Comparison of ENCODE assay signal across 8 mouse cellular contexts in the genomic region with DNA sequence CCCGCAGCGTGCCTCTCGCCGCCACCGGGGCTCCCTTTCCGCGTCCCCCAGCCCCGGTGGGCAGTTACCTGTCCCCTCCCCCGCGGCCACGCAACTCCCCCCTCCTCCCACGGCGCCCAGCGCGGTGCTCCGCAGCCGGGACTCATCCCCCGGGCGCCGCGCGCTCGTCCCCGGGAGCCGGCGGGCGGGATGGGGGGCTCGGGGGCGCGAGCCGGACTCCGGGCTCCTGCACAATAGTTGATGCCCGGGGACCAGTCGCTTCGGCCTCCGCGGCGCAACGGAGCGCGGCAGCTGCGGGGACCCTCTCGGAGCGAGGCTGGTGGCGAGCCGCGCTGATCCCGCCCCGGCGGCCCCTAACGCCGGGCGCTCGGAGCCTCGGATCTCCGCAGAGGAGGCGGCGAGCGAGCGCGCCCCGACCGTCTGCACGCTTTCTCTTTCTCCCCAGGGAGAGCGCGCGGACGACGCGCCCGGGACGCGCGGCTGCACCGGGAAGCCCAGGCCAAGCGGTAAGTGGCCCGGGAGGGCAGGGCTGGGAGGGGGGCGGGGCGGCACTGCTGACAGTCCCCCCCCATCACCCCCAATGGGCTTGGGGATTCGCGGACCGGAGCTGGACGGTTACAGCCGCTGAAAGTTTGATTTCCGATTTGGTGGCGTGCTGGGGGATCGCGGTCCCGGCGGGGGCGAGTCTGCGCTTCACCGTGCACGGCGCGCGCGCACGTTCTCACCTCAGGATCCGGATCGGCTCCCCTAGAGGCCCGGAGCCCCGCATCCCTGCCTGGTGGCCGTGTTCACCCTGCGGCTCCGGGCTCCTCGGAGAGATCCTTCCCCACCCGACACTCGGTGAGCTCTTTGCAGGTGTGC. TPM values are rescaled to one million over a fixed set of nuclear protein-coding genes. Genes with fewer than 3 reads are reported as not detected.
DNase-seq lines count a peak whose midpoint lies in the region; ATAC-seq and TF ChIP-seq lines count a peak whose summit lies in the region.

No protein-coding gene starts in this region.

- peak overlapping the region; percentile 89 for H3K27ac ChIP-seq in embryonic fibroblast, embryonic 13.5 days (ENCODE audit: insufficient read depth, low read length)
- H3K27ac ChIP-seq in heart, embryonic 14.5 days (replicated peaks in 1 of 2; ENCODE audit: control insufficient read depth in 1 of 2, insufficient read depth in 1 of 2, low read depth in 2 of 2, low read length in 2 of 2), result peak overlapping the region; percentile 92 to 93
- H3K27ac ChIP-seq in liver, embryonic 11.5 days (ENCODE audit: low read depth, low read length), result peak overlapping the region; percentile 90

- no peak for TF ChIP-seq CTCF in embryonic fibroblast, embryonic 13.5 days (IDR thresholded peaks at IDR 0.05; ENCODE audit: borderline replicate concordance, insufficient read depth, low read length)

- H3ac ChIP-seq in myocyte (ENCODE audit: control insufficient read depth, insufficient read length), result peak overlapping the region; percentile 88

- no peaks in the 10 kb centered on the region; the same call in 1 of the 2 replicates for H3K4me1 ChIP-seq in embryonic fibroblast, embryonic 13.5 days (ENCODE audit: control insufficient read depth, insufficient read depth, low read length)
- H3K4me1 ChIP-seq in heart, embryonic 14.5 days (ENCODE audit: control insufficient read depth in 2 of 2, insufficient read depth in 2 of 2, low read length in 2 of 2), result peaks cover 4 to 23% of the 10 kb centered on the region in 2 experiments
- H3K4me1 ChIP-seq in liver, embryonic 11.5 days (replicated peaks; ENCODE audit: control insufficient read depth, insufficient read depth, low read length), result peaks cover 30% of the 10 kb centered on the region

- H3K9ac ChIP-seq in heart, embryonic 14.5 days (ENCODE audit: low read length), result peak overlapping the region; percentile 96
- peak overlapping the region; percentile 88 for H3K9ac ChIP-seq in liver, embryonic 11.5 days (ENCODE audit: low read depth, low read length)

- DNase-seq in A20 (ENCODE audit: low read depth, low spot score), result peak; percentile 86
- DNase-seq in adrenal gland, postnatal 4 days (ENCODE audit: low spot score in 2 of 2), result peak; percentile 43 to 46
- DNase-seq in kidney, postnatal 10 days, result peak; percentile 83
- peak; percentile 76 for DNase-seq in liver, embryonic 11.5 days (ENCODE audit: low spot score)
- DNase-seq in splenic B cell, adult 2 months (ENCODE audit: low read depth, low spot score), result peak; percentile 65

- H3K4me2 ChIP-seq in heart, embryonic 14.5 days (ENCODE audit: low read length), result peak overlapping the region; percentile 68
- H3K4me2 ChIP-seq in liver, embryonic 11.5 days, result peak overlapping the region; percentile 94
- peak overlapping the region; percentile 89 for H3K4me2 ChIP-seq in myocyte (ENCODE audit: low read depth)

- no peaks in the 10 kb centered on the region for H3K36me3 ChIP-seq in heart, embryonic 14.5 days (ENCODE audit: control insufficient read depth, insufficient read depth, low read length)
- no peaks in the 10 kb centered on the region for H3K36me3 ChIP-seq in liver, embryonic 11.5 days (ENCODE audit: control insufficient read depth, insufficient read depth, low read length)
- H3K36me3 ChIP-seq in myocyte (ENCODE audit: control insufficient read depth, insufficient read depth), result no peaks in the 10 kb centered on the region
- no peaks in the 10 kb centered on the region for H3K36me3 ChIP-seq in splenic B cell, adult 2 months (ENCODE audit: control insufficient read depth, insufficient read depth, low read length, poor library complexity, severe bottlenecking)

- under 1% methylated on average over 106 of the region's 109 CpGs for WGBS in heart, embryonic 14.5 days
- under 1% methylated on average over 100 of the region's 109 CpGs for WGBS in liver, embryonic 11.5 days

- H3K4me3 ChIP-seq in embryonic fibroblast, embryonic 13.5 days (ENCODE audit: insufficient read depth, low read length), result peak overlapping the region; percentile 96
- H3K4me3 ChIP-seq in heart, embryonic 14.5 days (ENCODE audit: control insufficient read depth in 1 of 2, insufficient read depth in 1 of 2, low read depth in 1 of 2, low read length in 2 of 2), result peak overlapping the region; percentile 69 to 95
- H3K4me3 ChIP-seq in liver, embryonic 11.5 days (ENCODE audit: low read depth, low read length), result peak overlapping the region; percentile 95
- H3K4me3 ChIP-seq in myocyte, result peak overlapping the region; percentile 63

- peak; percentile 73 for ATAC-seq in heart, embryonic 14.5 days (ENCODE audit: insufficient number of reproducible peaks, insufficient read depth, low FRiP score, low read depth)
- peak; percentile 75 for ATAC-seq in liver, embryonic 11.5 days (replicated peaks; ENCODE audit: low FRiP score)

- H3K79me2 ChIP-seq in myocyte (ENCODE audit: control insufficient read depth, insufficient read depth), result peaks cover 37% of the 10 kb centered on the region

- H3K9me3 ChIP-seq in heart, embryonic 14.5 days (ENCODE audit: control insufficient read depth, low read length), result no peaks in the 10 kb centered on the region
- no peaks in the 10 kb centered on the region for H3K9me3 ChIP-seq in liver, embryonic 11.5 days (ENCODE audit: control insufficient read depth, low read length)

- H3K27me3 ChIP-seq in heart, embryonic 14.5 days (ENCODE audit: control insufficient read depth, insufficient read depth, low read length), result no peaks in the 10 kb centered on the region
- no peaks in the 10 kb centered on the region for H3K27me3 ChIP-seq in liver, embryonic 11.5 days (replicated peaks; ENCODE audit: control insufficient read depth, insufficient read depth, low read length)
- H3K27me3 ChIP-seq in myocyte (ENCODE audit: control insufficient read depth, insufficient read depth, insufficient read length), result no peaks in the 10 kb centered on the region
- no peaks in the 10 kb centered on the region for H3K27me3 ChIP-seq in splenic B cell, adult 2 months (ENCODE audit: control insufficient read depth, insufficient read depth, low read length, poor library complexity, severe bottlenecking)

- peak; percentile 49 for TF ChIP-seq POLR2A in embryonic fibroblast, embryonic 13.5 days (IDR thresholded peaks at IDR 0.05; ENCODE audit: low read depth, low read length)
- TF ChIP-seq POLR2A in myocyte (IDR thresholded peaks at IDR 0.05; ENCODE audit: insufficient read length, low read depth), result peak; percentile 55

TF ChIP-seq in myocyte, 11 proteins besides CTCF, POLR2A, EP300 and RAD21:
- TF ChIP-seq POLR2AphosphoS2 (IDR thresholded peaks at IDR 0.05; ENCODE audit: insufficient read length, low read depth), result no peak
- no peak for TF ChIP-seq SRF (IDR thresholded peaks at IDR 0.05; ENCODE audit: control insufficient read depth, insufficient read length, low read depth)
- no peak for TF ChIP-seq TCF12 (IDR thresholded peaks at IDR 0.05; ENCODE audit: insufficient read depth, poor library complexity, severe bottlenecking)
- TF ChIP-seq MYOG (IDR thresholded peaks at IDR 0.05; ENCODE audit: control insufficient read depth in 1 of 3, insufficient read depth in 1 of 3, insufficient read length in 2 of 3, low read depth in 2 of 3), result no peak
- TF ChIP-seq TCF3 (IDR thresholded peaks at IDR 0.05; ENCODE audit: insufficient read length, low read depth), result no peak
- no peak for TF ChIP-seq MAX (IDR thresholded peaks at IDR 0.05; ENCODE audit: low read depth)
- no peak for TF ChIP-seq USF1 (IDR thresholded peaks at IDR 0.05; ENCODE audit: low read depth)
- TF ChIP-seq CEBPB (IDR thresholded peaks at IDR 0.05; ENCODE audit: insufficient read depth, poor library complexity, severe bottlenecking), result no peak
- TF ChIP-seq MYOD1 (IDR thresholded peaks at IDR 0.05; ENCODE audit: control insufficient read depth in 1 of 3, insufficient read length in 2 of 3, low read depth in 2 of 3), result no peak
- no peak for TF ChIP-seq REST (IDR thresholded peaks at IDR 0.05; ENCODE audit: insufficient read depth, insufficient read length)
- TF ChIP-seq E2F4 (IDR thresholded peaks at IDR 0.05; ENCODE audit: insufficient read depth), result no peak
TF ChIP-seq in myocyte: peak in this region for 0.

RNA-seq across cellular contexts. Expression of a gene that starts 0.7 kb away (rescaled TPM):
- 10 to 100 TPM; 32.7 to 40.0 TPM for total RNA-seq in adrenal gland, postnatal 4 days (2021)
- 38.0 and 40.3 TPM in 2 replicates for polyA plus RNA-seq in embryonic fibroblast, embryonic 13.5 days (2011; ENCODE audit: insufficient read length, low read depth, missing spikeins)
- polyA plus RNA-seq in heart, embryonic 14.5 days (2014; fragmentation: Nextera tagmentation; extraction: Ambion mirVana), result 25.6 and 25.7 TPM in 2 replicates
- polyA plus RNA-seq in liver, embryonic 11.5 days (2014; fragmentation: Nextera tagmentation; extraction: Ambion mirVana), result 21.0 and 21.1 TPM in 2 replicates
- polyA plus RNA-seq in myocyte (2012; fragmentation: generic; extraction: Trizol), result 22.5 TPM

Comparison
In these comparisons a context has a peak if more than half of its experiments do, and no peak if none do; other contexts are left out.
1. Peak in every context shown above with its lines: DNase-seq, ATAC-seq, H3K4me3 ChIP-seq and H3K27ac ChIP-seq.